Mouse (Mus musculus): ENCODE measurements around the gene Vtn. TPM values are rescaled to one million over a fixed set of nuclear protein-coding genes. Genes with fewer than 3 reads are reported as not detected.

The Vtn gene
- polyA plus RNA-seq, 1 experiment from 2014 or later: 3.6 TPM

DNA sequence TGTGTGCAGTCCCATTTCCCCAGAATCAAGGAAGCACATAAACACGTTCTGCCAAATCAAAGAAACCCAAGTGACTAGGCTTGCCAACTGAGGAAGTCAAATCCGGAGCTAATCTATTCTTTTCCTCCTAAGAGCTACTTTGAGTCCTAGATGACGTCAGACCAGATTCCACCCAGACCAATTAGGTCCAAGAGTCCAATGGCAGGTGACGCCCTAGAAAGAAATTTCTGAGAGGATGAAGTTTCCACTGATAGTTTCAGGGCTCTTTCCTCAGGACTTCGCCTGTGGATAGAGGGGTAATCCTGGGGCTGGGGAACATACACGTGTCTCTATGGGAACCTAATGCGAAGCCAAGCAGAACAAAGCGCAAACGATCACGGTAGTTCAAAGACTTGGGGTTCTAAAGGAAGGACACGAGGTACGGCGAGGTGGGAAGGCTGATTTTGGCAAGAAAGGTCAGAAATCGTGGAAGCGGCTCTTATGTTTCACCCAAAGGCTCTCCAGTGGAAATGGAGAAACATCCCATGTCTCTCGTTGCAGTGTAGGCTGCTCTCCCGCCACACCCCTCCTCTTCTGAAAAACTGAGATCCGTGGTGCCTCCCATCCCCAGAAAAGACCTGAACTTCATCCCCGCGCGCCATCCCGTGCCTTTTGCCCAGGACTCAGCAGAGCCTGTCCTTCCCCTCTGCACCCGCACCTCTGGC, 36.6 kb downstream of the Vtn start:
- Histone ChIP-seq H3K36me3 (peaks cover 26% of the 10 kb centered on the region), H3K27me3 (replicated peaks) (no peaks in the 10 kb centered on the region), H3K9ac (peak overlapping the region; percentile 87), H3K27ac (ENCODE audit: poor library complexity, severe bottlenecking) (peak overlapping the region; percentile 93), H3K4me1 (replicated peaks) (peaks cover 32% of the 10 kb centered on the region), H3K4me2 (peak overlapping the region; percentile 79), H3K9me3 (replicated peaks) (no peaks in the 10 kb centered on the region), H3K4me3 (peak overlapping the region; percentile 84)
- no peak for ATAC-seq (ENCODE audit: insufficient number of reproducible peaks, low FRiP score)
- whole genome bisulfite sequencing: 1% methylated on average over 23 of the region's 23 CpGs

DNA sequence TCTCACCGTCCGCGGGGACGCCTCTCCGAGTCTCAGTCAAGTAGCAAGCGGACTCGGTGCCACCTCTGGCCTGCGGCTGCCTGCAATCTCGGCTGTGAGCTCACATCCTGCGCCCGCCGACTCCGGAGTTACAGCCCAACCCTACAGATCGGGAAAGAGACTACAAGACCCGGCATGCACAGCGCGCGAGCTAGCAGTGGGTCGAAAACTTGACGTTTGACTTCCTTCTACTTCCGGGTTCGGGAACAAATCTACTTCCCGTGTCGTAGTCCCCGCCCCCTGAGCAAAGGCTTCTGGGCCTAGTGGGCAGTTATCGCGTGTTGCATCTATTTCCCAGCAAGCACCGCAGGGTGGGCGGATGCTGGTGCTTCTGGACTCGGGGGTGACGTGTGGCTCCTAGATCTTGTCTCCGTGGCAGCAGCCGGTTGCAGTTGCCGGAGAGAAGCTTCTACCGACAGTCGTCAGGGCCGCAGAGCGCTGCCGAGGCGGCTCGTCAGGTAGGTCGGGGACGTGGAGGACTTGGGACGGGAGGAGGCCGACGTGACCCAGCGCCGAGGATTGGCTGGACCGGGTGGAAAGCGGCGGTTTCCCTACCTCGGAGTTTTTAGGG, 37.3 kb downstream of the Vtn start, which contains the start of the genes Tnfaip1 and Ift20:
TSS of gene Tnfaip1 (minus strand) at position 253 of the 610 bp plus-strand sequence.
TSS of gene Ift20 (plus strand) at position 282 of the 610 bp plus-strand sequence.
- Histone ChIP-seq H3K9me3 (replicated peaks) (no peaks in the 10 kb centered on the region), H3K4me1 (replicated peaks) (peaks cover 26% of the 10 kb centered on the region), H3K4me3 (peak within 1 kb of the TSS; percentile 84), H3K27ac (ENCODE audit: poor library complexity, severe bottlenecking) (peak within 1 kb of the TSS; percentile 93), H3K36me3 (peaks cover 32% of the 10 kb centered on the region), H3K9ac (peak within 1 kb of the TSS; percentile 87), H3K27me3 (replicated peaks) (no peaks in the 10 kb centered on the region), H3K4me2 (peak within 1 kb of the TSS; percentile 79)
- peak; percentile 97 for ATAC-seq (ENCODE audit: insufficient number of reproducible peaks, low FRiP score)
- WGBS: under 1% methylated on average over 52 of the region's 52 CpGs

DNA sequence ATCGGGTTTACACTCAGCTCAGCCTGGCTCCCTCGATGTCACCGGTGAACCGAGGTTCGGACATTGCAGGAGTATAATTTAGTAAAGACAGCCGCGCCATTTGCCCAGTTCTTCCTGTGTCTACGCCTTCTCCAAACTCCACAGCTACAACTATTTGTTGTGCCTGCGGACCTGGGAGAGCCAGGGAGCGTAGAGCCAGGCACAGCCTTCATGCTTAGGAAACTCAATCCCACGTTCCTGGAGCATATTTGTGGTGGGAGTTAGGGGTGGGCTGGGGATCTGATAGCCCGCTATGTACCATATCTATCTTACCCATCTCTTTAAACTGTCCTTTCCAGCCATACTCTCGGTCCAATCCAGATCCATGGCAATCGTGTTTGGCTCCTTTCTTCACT, 37.8 kb downstream of the Vtn start:
- 2% methylated on average over 14 of the region's 14 CpGs for WGBS
- Histone ChIP-seq H3K36me3 (peaks cover 35% of the 10 kb centered on the region), H3K27me3 (replicated peaks) (no peaks in the 10 kb centered on the region), H3K4me1 (replicated peaks) (peaks cover 23% of the 10 kb centered on the region), H3K9ac (peak overlapping the region; percentile 85), H3K4me2 (peak overlapping the region; percentile 79), H3K27ac (ENCODE audit: poor library complexity, severe bottlenecking) (peak overlapping the region; percentile 85), H3K4me3 (peak overlapping the region; percentile 84), H3K9me3 (replicated peaks) (no peaks in the 10 kb centered on the region)
- ATAC-seq (ENCODE audit: insufficient number of reproducible peaks, low FRiP score): 0 out of 2 replicates have a peak, but pooled peaks have one; percentile 2

DNA sequence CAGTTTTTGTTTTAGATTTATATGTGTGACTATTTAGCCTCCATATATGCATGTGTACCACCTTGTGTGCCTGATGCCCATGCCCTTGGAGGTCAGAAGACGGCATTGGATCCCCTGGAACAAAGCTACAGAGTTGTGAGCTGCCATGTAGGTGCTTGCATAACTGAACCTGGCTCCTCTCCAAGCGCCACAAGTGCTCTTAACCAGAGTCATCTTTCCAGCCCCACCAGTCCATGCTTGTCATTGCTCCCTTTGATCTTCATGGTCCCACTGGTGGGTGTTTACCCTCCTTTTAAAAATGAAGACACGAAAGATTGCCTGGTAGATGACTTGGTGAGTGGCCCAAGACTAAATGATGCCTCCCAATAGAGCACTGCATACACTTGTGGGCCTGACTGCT, 41.5 kb downstream of the Vtn start:
- peaks cover 12% of the 10 kb centered on the region for H3K4me1 ChIP-seq (replicated peaks)
- no peak overlapping the region for H3K27ac ChIP-seq (ENCODE audit: poor library complexity, severe bottlenecking)
- no peak overlapping the region for H3K4me2 ChIP-seq
- H3K9ac ChIP-seq: no peak overlapping the region
- H3K9me3 ChIP-seq (replicated peaks): no peaks in the 10 kb centered on the region
- peaks cover 61% of the 10 kb centered on the region for H3K36me3 ChIP-seq
- no peaks in the 10 kb centered on the region for H3K27me3 ChIP-seq (replicated peaks)
- no peak overlapping the region for H3K4me3 ChIP-seq
- ATAC-seq (ENCODE audit: insufficient number of reproducible peaks, low FRiP score): no peak
- WGBS: 83% methylated on average over 3 of the region's 3 CpGs

DNA sequence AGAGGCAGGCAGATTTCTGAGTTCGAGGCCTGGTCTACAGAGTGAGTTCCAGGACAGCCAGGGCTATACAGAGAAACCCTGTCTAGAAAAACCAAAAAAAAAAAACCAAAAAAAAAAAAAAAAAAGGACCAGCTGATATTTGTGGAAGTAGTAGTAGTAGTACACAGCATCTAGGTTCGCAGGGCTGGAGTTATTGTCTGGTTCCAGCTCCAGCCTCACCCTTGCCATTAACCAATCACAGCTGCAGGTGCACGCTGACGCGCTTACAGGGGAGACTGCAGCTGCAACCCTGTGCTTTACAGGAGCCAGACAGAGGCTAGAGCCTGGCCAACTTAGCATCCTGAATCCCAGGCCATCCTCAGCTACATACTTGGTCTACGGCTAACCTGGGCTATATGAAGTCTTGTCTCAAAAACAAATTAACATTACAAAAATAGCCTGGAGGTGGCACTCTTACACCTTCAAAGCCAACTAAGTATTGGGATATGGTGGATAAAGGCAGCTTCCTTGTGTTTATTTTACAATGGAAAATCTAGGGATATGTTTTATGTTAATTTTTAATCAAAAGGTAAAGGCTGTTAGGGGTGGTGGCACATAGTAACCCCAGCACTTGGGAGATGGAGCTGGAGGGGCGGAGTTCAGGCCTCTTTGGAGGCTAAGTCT, 45.7 kb downstream of the Vtn start:
- H3K27me3 ChIP-seq (replicated peaks): no peaks in the 10 kb centered on the region
- H3K4me3 ChIP-seq: no peak overlapping the region
- H3K9me3 ChIP-seq (replicated peaks): no peaks in the 10 kb centered on the region
- H3K36me3 ChIP-seq: peaks cover 53% of the 10 kb centered on the region
- H3K27ac ChIP-seq (ENCODE audit: poor library complexity, severe bottlenecking): no peak overlapping the region
- H3K9ac ChIP-seq: no peak overlapping the region
- peaks cover 11% of the 10 kb centered on the region for H3K4me1 ChIP-seq (replicated peaks)
- ATAC-seq (ENCODE audit: insufficient number of reproducible peaks, low FRiP score): no peak
- no peak overlapping the region for H3K4me2 ChIP-seq
- 92% methylated on average over 7 of the region's 7 CpGs for WGBS

GRCm38 (mm10) chr11:78545181-78545580, 46.3 kb downstream of the Vtn start:
- 61% methylated on average over 8 of the region's 8 CpGs for WGBS
- no peaks in the 10 kb centered on the region for H3K27me3 ChIP-seq (replicated peaks)
- no peaks in the 10 kb centered on the region for H3K9me3 ChIP-seq (replicated peaks)
- H3K4me2 ChIP-seq: no peak overlapping the region
- H3K4me1 ChIP-seq (replicated peaks): peaks cover 13% of the 10 kb centered on the region
- ATAC-seq (ENCODE audit: insufficient number of reproducible peaks, low FRiP score): no peak
- H3K4me3 ChIP-seq: no peak overlapping the region
- peaks cover 49% of the 10 kb centered on the region for H3K36me3 ChIP-seq
- no peak overlapping the region for H3K9ac ChIP-seq
- H3K27ac ChIP-seq (ENCODE audit: poor library complexity, severe bottlenecking): no peak overlapping the region

GRCm38 (mm10) chr11:78547718-78548460, 49.0 kb downstream of the Vtn start:
- Histone ChIP-seq H3K4me3 (no peak overlapping the region), H3K36me3 (peaks cover 24% of the 10 kb centered on the region), H3K9ac (no peak overlapping the region), H3K9me3 (replicated peaks) (no peaks in the 10 kb centered on the region), H3K4me1 (replicated peaks) (peaks cover 17% of the 10 kb centered on the region), H3K27ac (ENCODE audit: poor library complexity, severe bottlenecking) (no peak overlapping the region), H3K4me2 (no peak overlapping the region), H3K27me3 (replicated peaks) (no peaks in the 10 kb centered on the region)
- ATAC-seq (ENCODE audit: insufficient number of reproducible peaks, low FRiP score): no peak
- 81% methylated on average over 2 of the region's 2 CpGs for WGBS

GRCm38 (mm10) chr11:78549491-78549987, 50.6 kb downstream of the Vtn start:
- Histone ChIP-seq H3K36me3 (peaks cover 10% of the 10 kb centered on the region), H3K27ac (ENCODE audit: poor library complexity, severe bottlenecking) (no peak overlapping the region), H3K4me2 (peak overlapping the region; percentile 74), H3K27me3 (replicated peaks) (no peaks in the 10 kb centered on the region), H3K4me1 (replicated peaks) (peaks cover 17% of the 10 kb centered on the region), H3K9me3 (replicated peaks) (0 out of 2 replicates have a peak, but pooled peaks cover 3% of the 10 kb centered on the region), H3K9ac (peak overlapping the region; percentile 70), H3K4me3 (peak overlapping the region; percentile 59)
- 3% methylated on average over 5 of the region's 5 CpGs for WGBS
- ATAC-seq (ENCODE audit: insufficient number of reproducible peaks, low FRiP score): no peak

DNA sequence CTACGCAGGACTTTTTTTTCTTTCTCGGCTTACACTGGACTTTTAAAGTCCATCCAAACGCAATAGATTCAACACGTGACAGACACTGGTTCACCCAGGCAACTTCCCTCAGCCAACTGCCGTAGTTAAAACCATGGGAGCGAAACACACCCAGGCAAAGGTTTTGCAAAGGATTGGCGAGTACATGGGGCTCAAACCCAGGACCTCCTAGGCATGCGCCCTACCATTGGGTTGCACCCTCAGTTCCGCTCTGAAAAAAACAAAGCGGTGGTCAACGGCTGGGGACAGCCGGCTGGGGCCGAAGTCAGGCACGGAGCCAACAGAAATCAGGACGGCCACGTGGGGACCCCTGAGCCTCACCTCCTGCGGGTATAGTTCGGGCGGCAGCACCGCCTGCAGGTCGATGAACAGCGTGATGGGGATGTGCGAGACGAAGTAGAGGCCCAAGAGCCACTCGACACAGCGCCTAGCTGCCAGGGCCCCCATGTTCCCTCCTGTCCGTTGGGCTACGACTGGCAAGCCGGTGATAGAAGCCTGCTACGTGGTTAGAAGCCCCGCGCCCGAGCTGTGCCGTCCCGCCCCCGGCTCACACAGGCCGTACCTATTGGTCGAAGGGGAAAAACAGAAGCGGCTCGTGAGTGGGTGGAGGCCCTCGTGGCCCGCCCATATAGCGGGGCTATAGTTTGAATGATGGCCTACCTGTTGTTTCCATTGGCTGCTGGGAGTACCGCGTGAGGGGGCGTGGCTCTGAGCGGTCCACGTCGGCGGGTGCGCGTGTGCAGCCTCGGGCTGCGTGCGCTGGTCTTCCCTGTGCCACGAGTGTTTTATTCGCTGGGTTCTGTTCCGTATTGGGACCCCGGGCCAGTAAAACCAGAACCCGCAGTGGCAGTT, 51.5 kb downstream of the Vtn start, which contains the start of gene Tmem97:
TSS of gene Tmem97 (minus strand) at position 610 of the 891 bp plus-strand sequence.
- Histone ChIP-seq H3K27me3 (replicated peaks) (no peaks in the 10 kb centered on the region), H3K4me2 (peak within 1 kb of the TSS; percentile 74), H3K9me3 (replicated peaks) (0 out of 2 replicates have a peak, but pooled peaks cover 3% of the 10 kb centered on the region), H3K4me1 (replicated peaks) (peaks cover 24% of the 10 kb centered on the region), H3K27ac (ENCODE audit: poor library complexity, severe bottlenecking) (peak within 1 kb of the TSS; percentile 70), H3K36me3 (peaks cover 4% of the 10 kb centered on the region), H3K4me3 (peak within 1 kb of the TSS; percentile 59), H3K9ac (peak within 1 kb of the TSS; percentile 73)
- under 1% methylated on average over 60 of the region's 60 CpGs for WGBS
- peak; percentile 100 for ATAC-seq (ENCODE audit: insufficient number of reproducible peaks, low FRiP score)

DNA sequence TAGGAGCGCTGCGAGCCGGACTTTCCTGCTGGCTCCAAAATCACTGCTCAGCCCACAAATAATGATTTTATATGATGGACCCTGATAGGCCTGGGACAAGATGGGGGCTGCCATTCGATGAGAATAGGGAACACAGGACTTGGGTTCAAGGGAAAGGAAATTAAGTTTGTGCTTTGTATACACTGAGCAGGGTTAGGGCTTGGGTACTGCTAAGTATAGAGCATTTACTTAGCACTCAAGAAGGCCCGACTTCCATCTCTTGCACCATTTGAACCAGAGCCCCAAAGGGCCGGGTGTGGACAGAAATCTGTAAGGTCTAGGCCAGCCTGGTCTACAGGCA, 52.1 kb downstream of the Vtn start:
- peak overlapping the region; percentile 73; the same call in 1 of the 2 replicates for H3K9ac ChIP-seq
- no peaks in the 10 kb centered on the region for H3K27me3 ChIP-seq (replicated peaks)
- H3K36me3 ChIP-seq: no peaks in the 10 kb centered on the region
- H3K4me1 ChIP-seq (replicated peaks): peaks cover 30% of the 10 kb centered on the region
- 35% methylated on average over 6 of the region's 6 CpGs for WGBS
- peak overlapping the region; percentile 59 for H3K4me3 ChIP-seq
- peak overlapping the region; percentile 29; the same call in 1 of the 2 replicates for H3K27ac ChIP-seq (ENCODE audit: poor library complexity, severe bottlenecking)
- peak; percentile 1; the same call in 1 of the 2 replicates for ATAC-seq (ENCODE audit: insufficient number of reproducible peaks, low FRiP score)
- peak overlapping the region; percentile 74 for H3K4me2 ChIP-seq
- H3K9me3 ChIP-seq (replicated peaks): 0 out of 2 replicates have a peak, but pooled peaks cover 3% of the 10 kb centered on the region

Data from heart, embryonic 12.5 days (tissue).